ENCODE assay signal across 18 mouse cellular contexts in genomic region chr15:84696021-84696420, GRCm38 (mm10). TPM values are rescaled to one million over a fixed set of nuclear protein-coding genes. Genes with fewer than 3 reads are reported as not detected.
DNase-seq lines count a peak whose midpoint lies in the region; ATAC-seq lines count a peak whose summit lies in the region.
"Had no signal": no experiment of that assay in that cellular context is flagged by ENCODE, and none has a peak within 500 bp of the region (broad histone marks: within the 10 kb centered on the region; RNA-seq: fewer than 3 reads in every experiment).

No protein-coding gene starts in this region.

- peak overlapping the region; percentile 44; the same call in 1 of the 2 replicates for H3K9ac ChIP-seq in heart, embryonic 13.5 days
- no peak overlapping the region for H3K9ac ChIP-seq in intestine, embryonic 15.5 days
- H3K9ac ChIP-seq: embryonic facial prominence, embryonic 13.5 days; heart, embryonic 15.5 days; midbrain, embryonic 12.5 days had no signal

- WGBS in heart, embryonic 13.5 days, result 53% methylated on average over 4 of the region's 4 CpGs
- WGBS in intestine, embryonic 15.5 days, result 58% methylated on average over 4 of the region's 4 CpGs

- no peak for DNase-seq in heart, postnatal 14 days
- peak; percentile 83 to 89 for DNase-seq in kidney, adult 8-10 months
- peak; percentile 81 to 86 for DNase-seq in kidney, postnatal 36 days
- DNase-seq in adrenal gland, postnatal 10 days, result no peak
- no peak for DNase-seq in left cerebral cortex, adult 8-10 months (ENCODE audit: low spot score in 2 of 2)
- DNase-seq: adrenal gland, postnatal 25 days; B cell, adult 2 months; cerebellum, adult 18-20 months; gastrocnemius, postnatal 14 days; lung, adult 2 months; lung, postnatal 36 days; right cerebral cortex, postnatal 14 days had no signal

- no peak overlapping the region for H3K27ac ChIP-seq in heart, embryonic 13.5 days (replicated peaks)
- peak overlapping the region; percentile 56; the same call in 1 of the 2 replicates for H3K27ac ChIP-seq in intestine, embryonic 15.5 days
- H3K27ac ChIP-seq: embryonic facial prominence, embryonic 13.5 days; heart, embryonic 15.5 days; midbrain, embryonic 12.5 days had no signal

- H3K36me3 ChIP-seq in heart, embryonic 13.5 days, result peaks cover 77% of the 10 kb centered on the region
- H3K36me3 ChIP-seq in intestine, embryonic 15.5 days, result peaks cover 41% of the 10 kb centered on the region

- no peak for ATAC-seq in heart, embryonic 13.5 days (ENCODE audit: extremely low read depth, insufficient number of reproducible peaks, low FRiP score, low TSS enrichment)
- ATAC-seq in intestine, embryonic 15.5 days, result peak; percentile 65

- intact Hi-C loops in heart, postnatal 14 days (cut with DNase I), result no loop called here

- no peaks in the 10 kb centered on the region for H3K27me3 ChIP-seq in heart, embryonic 13.5 days (replicated peaks)
- H3K27me3 ChIP-seq in intestine, embryonic 15.5 days (replicated peaks), result no peaks in the 10 kb centered on the region
- H3K27me3 ChIP-seq: embryonic facial prominence, embryonic 13.5 days; heart, embryonic 15.5 days; midbrain, embryonic 12.5 days had no signal

- H3K4me2 ChIP-seq in heart, embryonic 13.5 days, result no peak overlapping the region
- no peak overlapping the region for H3K4me2 ChIP-seq in intestine, embryonic 15.5 days (replicated peaks)
- H3K4me2 ChIP-seq: embryonic facial prominence, embryonic 13.5 days; heart, embryonic 15.5 days; midbrain, embryonic 12.5 days had no signal

- H3K9me3 ChIP-seq in heart, embryonic 13.5 days, result no peaks in the 10 kb centered on the region
- H3K9me3 ChIP-seq in intestine, embryonic 15.5 days, result no peaks in the 10 kb centered on the region
- H3K9me3 ChIP-seq: embryonic facial prominence, embryonic 13.5 days; heart, embryonic 15.5 days; midbrain, embryonic 12.5 days had no signal

- H3K4me1 ChIP-seq in heart, embryonic 13.5 days, result peaks cover 25% of the 10 kb centered on the region
- H3K4me1 ChIP-seq in intestine, embryonic 15.5 days (replicated peaks), result peaks cover 7% of the 10 kb centered on the region; the same call in 1 of the 2 replicates
- H3K4me1 ChIP-seq: midbrain, embryonic 12.5 days had no signal

- H3K4me3 ChIP-seq in heart, embryonic 13.5 days, result no peak overlapping the region
- H3K4me3 ChIP-seq in intestine, embryonic 15.5 days (replicated peaks), result no peak overlapping the region
- H3K4me3 ChIP-seq: embryonic facial prominence, embryonic 13.5 days; heart, embryonic 15.5 days; midbrain, embryonic 12.5 days had no signal

RNA-seq across cellular contexts. Expression of gene Arhgap8, which starts 23.8 kb away (rescaled TPM):
- polyA plus RNA-seq in heart, embryonic 13.5 days (2015; fragmentation: Nextera tagmentation; extraction: Ambion mirVana), result 4.1 and 5.5 TPM in 2 replicates
- 1 to 10 TPM in 1 of 2 experiments, under 1 TPM in 1; 0.86 to 2.6 TPM for total RNA-seq in heart, postnatal 14 days (2021)
- 12.5 and 14.1 TPM in 2 replicates for polyA plus RNA-seq in intestine, embryonic 15.5 days (2015; fragmentation: Nextera tagmentation; extraction: Ambion mirVana)
- total RNA-seq in adrenal gland, postnatal 10 days (2021), result 1 to 10 TPM; 1.1 to 1.2 TPM
- total RNA-seq in left cerebral cortex, adult 8-10 months (2022), result under 1 TPM in 2 of 4 experiments, not detected in 2; 0.26 to 0.28 TPM
- total RNA-seq: common myeloid progenitor, adult 5-6 weeks had no signal

RNA-seq across cellular contexts. Expression of gene Prr5, which starts 26.6 kb away (rescaled TPM):
- 20.7 and 21.1 TPM in 2 replicates for polyA plus RNA-seq in heart, embryonic 13.5 days (2015; fragmentation: Nextera tagmentation; extraction: Ambion mirVana)
- total RNA-seq in heart, postnatal 14 days (2021), result 1 to 10 TPM; 5.6 to 8.3 TPM
- polyA plus RNA-seq in intestine, embryonic 15.5 days (2015; fragmentation: Nextera tagmentation; extraction: Ambion mirVana), result 65.4 and 71.3 TPM in 2 replicates
- 10 to 100 TPM; 11.4 to 12.1 TPM for total RNA-seq in adrenal gland, postnatal 10 days (2021)
- 10 to 100 TPM in 2 of 4 experiments, 1 to 10 TPM in 2; 9.1 to 13.9 (median 10.2) TPM for total RNA-seq in left cerebral cortex, adult 8-10 months (2022)

Comparison
In these comparisons a context has a peak if more than half of its experiments do, and no peak if none do; other contexts are left out.
1. DNase-seq: peak in kidney, adult 8-10 months (2 of 2) and kidney, postnatal 36 days (2 of 2); none in heart, postnatal 14 days (0 of 2), adrenal gland, postnatal 10 days (single experiment) and left cerebral cortex, adult 8-10 months (0 of 2).